Mouse (Mus musculus): ENCODE measurements around the gene Tmc6.

- TF ChIP-seq CTCF (IDR thresholded peaks at IDR 0.05) = no peak
- TF ChIP-seq POLR2A (IDR thresholded peaks at IDR 0.05; ENCODE audit: insufficient read depth, low read depth, low read length) = no peak
Measured at GRCm38 (mm10) chr11:117768725-117769682, 13.0 kb downstream of the Tmc6 start.
